Mouse (Mus musculus) CD8-positive naive resting alpha-beta T cell, adult 2 months (primary cell): ENCODE measurements around the gene Gmds.

Source experiments
- DNase-seq, 2 experiments: peaks; one replicate each; pipeline ENCODE4 v3.0.0; 2022; ENCODE audit warnings: low read depth in 2 of 2, low spot score in 2 of 2

Gene Gmds

GRCm38 (mm10) chr13:32034799-32035448, 303.6 kb downstream of the Gmds start:
- DNase-seq, result no peak

GRCm38 (mm10) chr13:32034139-32034538, 304.4 kb downstream of the Gmds start:
- DNase-seq, result no peak

GRCm38 (mm10) chr13:32026226-32026975, 312.1 kb downstream of the Gmds start:
- no peak for DNase-seq

GRCm38 (mm10) chr13:32024822-32025221, 313.7 kb downstream of the Gmds start:
- DNase-seq, result no peak

- no peak for DNase-seq
Measured at GRCm38 (mm10) chr13:32020455-32021249, 317.9 kb downstream of the Gmds start.

- no peak for DNase-seq
Measured at GRCm38 (mm10) chr13:32019256-32019620, 319.3 kb downstream of the Gmds start.

- no peak for DNase-seq
Measured at GRCm38 (mm10) chr13:32018518-32019255, 319.9 kb downstream of the Gmds start.

- DNase-seq, result no peak
Measured at GRCm38 (mm10) chr13:32008802-32009201, 329.7 kb downstream of the Gmds start.

GRCm38 (mm10) chr13:32008116-32008641, 330.4 kb downstream of the Gmds start:
- DNase-seq, result no peak

- no peak for DNase-seq
Measured at GRCm38 (mm10) chr13:31993391-31993790, 345.1 kb downstream of the Gmds start.

- DNase-seq, result no peak
Measured at GRCm38 (mm10) chr13:31992409-31993201, 345.9 kb downstream of the Gmds start.

GRCm38 (mm10) chr13:31981198-31981597, 357.3 kb downstream of the Gmds start:
- no peak for DNase-seq

GRCm38 (mm10) chr13:31978126-31978525, 360.4 kb downstream of the Gmds start:
- no peak for DNase-seq

GRCm38 (mm10) chr13:31974751-31975479, 363.6 kb downstream of the Gmds start:
- DNase-seq, result no peak

- no peak for DNase-seq
Measured at GRCm38 (mm10) chr13:31971040-31971501, 367.5 kb downstream of the Gmds start.

- DNase-seq, result no peak
Measured at GRCm38 (mm10) chr13:31968272-31968671, 370.3 kb downstream of the Gmds start.

- no peak for DNase-seq
Measured at GRCm38 (mm10) chr13:31966931-31967532, 371.5 kb downstream of the Gmds start.

- no peak for DNase-seq
Measured at GRCm38 (mm10) chr13:31960514-31960913, 378.0 kb downstream of the Gmds start.
